Comparison of ENCODE assay signal across 13 mouse cellular contexts in genomic region chr6:113351161-113351560, GRCm38 (mm10).
"Had no signal": no experiment of that assay in that cellular context is flagged by ENCODE, and none has a peak within 500 bp of the region (broad histone marks: within the 10 kb centered on the region; RNA-seq: fewer than 3 reads in every experiment).

No protein-coding gene starts in this region.

- H3K4me3 ChIP-seq: layer of hippocampus, adult 2 months; limb, embryonic 13.5 days; megakaryocyte, embryonic 14.5 days; midbrain, embryonic 12.5 days; neural tube, embryonic 13.5 days had no signal

- ATAC-seq: midbrain, embryonic 16.5 days had no signal

- H3K4me1 ChIP-seq: limb, embryonic 13.5 days; midbrain, embryonic 12.5 days; neural tube, embryonic 13.5 days had no signal

- H3K27ac ChIP-seq: layer of hippocampus, adult 2 months; limb, embryonic 13.5 days; midbrain, embryonic 12.5 days; neural tube, embryonic 13.5 days had no signal

- DNase-seq: kidney, adult 18-20 months; kidney, postnatal 10 days; kidney, postnatal 4 days; lung, adult 18-20 months; retina, postnatal 1 day; right cerebral cortex, postnatal 4 days; thymus, postnatal 36 days had no signal

- H3K36me3 ChIP-seq: limb, embryonic 13.5 days; midbrain, embryonic 12.5 days; neural tube, embryonic 13.5 days had no signal

- H3K4me2 ChIP-seq: limb, embryonic 13.5 days; midbrain, embryonic 12.5 days; neural tube, embryonic 13.5 days had no signal

- H3K9ac ChIP-seq: limb, embryonic 13.5 days; midbrain, embryonic 12.5 days; neural tube, embryonic 13.5 days had no signal

- H3K27me3 ChIP-seq: limb, embryonic 13.5 days had no signal

- H3K9me3 ChIP-seq: limb, embryonic 13.5 days; megakaryocyte, embryonic 14.5 days; midbrain, embryonic 12.5 days; neural tube, embryonic 13.5 days had no signal
